Mouse (Mus musculus) MEL (cell line): ENCODE results near the gene Nrn1. TPM values are rescaled to one million over a fixed set of nuclear protein-coding genes. Genes with fewer than 3 reads are reported as not detected.

Source experiments
- DNase-seq: peaks from one replicate; pipeline ENCODE4 v3.0.0; 2011; ENCODE audit warnings: low read depth, low spot score
- H3K27ac ChIP-seq: 2 replicates; pipeline ENCODE4 v1.5.1; 2012; ENCODE audit warnings: low read depth, mild to moderate bottlenecking, control low read depth, low read length, moderate library complexity; ENCODE audit not compliant: control insufficient read depth
- H3K27me3 ChIP-seq, 2 experiments: fragments of 150-350 bp in 1 of 2; sonication (generic) in 1 of 2; 2 replicates each; pipeline ENCODE4 v1.6.1; 2012; ENCODE audit warnings: low read length in 2 of 2, mild to moderate bottlenecking in 2 of 2, improper control_type of control experiment in 1 of 2, moderate library complexity in 1 of 2; ENCODE audit not compliant: insufficient read depth in 2 of 2, control insufficient read depth in 1 of 2
- H3K36me3 ChIP-seq, 2 experiments: 2 replicates each; pipeline ENCODE4 v1.6.1; 2012 to 2014; ENCODE audit warnings: low read length in 2 of 2, improper control_type of control experiment in 1 of 2, inconsistent platforms in 1 of 2, mild to moderate bottlenecking in 1 of 2; ENCODE audit not compliant: insufficient read depth in 2 of 2, control insufficient read depth in 1 of 2
- H3K4me1 ChIP-seq, 2 experiments: fragments of 150-350 bp in 1 of 2; sonication (generic) in 1 of 2; 2 replicates each; pipeline ENCODE4 v1.6.1; 2012; ENCODE audit warnings: low read length in 2 of 2, improper control_type of control experiment in 1 of 2, mild to moderate bottlenecking in 1 of 2; ENCODE audit not compliant: insufficient read depth in 2 of 2, control insufficient read depth in 1 of 2
- H3K4me3 ChIP-seq, 2 experiments: fragments of 150-350 bp in 1 of 2; sonication (generic) in 1 of 2; 2 replicates each; pipeline ENCODE4 v1.5.1; 2012; ENCODE audit warnings: low read depth in 2 of 2, low read length in 2 of 2, mild to moderate bottlenecking in 2 of 2, moderate library complexity in 2 of 2, control low read depth in 1 of 2, improper control_type of control experiment in 1 of 2; ENCODE audit not compliant: control insufficient read depth in 1 of 2, insufficient read depth in 1 of 2
- H3K79me2 ChIP-seq: 2 replicates; pipeline ENCODE4 v1.6.1; 2012; ENCODE audit warnings: mild to moderate bottlenecking, low read length, moderate library complexity; ENCODE audit not compliant: control insufficient read depth, poor library complexity, insufficient read depth
- H3K9ac ChIP-seq: 2 replicates; pipeline ENCODE4 v1.6.1; 2012; ENCODE audit warnings: low read depth, mild to moderate bottlenecking, control low read depth, low read length, moderate library complexity; ENCODE audit not compliant: control insufficient read depth, poor library complexity, severe bottlenecking
- H3K9me3 ChIP-seq: fragments of 150-350 bp; sonication (generic); replicated peaks from 2 replicates; pipeline ENCODE4 v1.6.1; 2012; ENCODE audit warnings: mild to moderate bottlenecking, low read length, improper control_type of control experiment, moderate library complexity; ENCODE audit not compliant: insufficient read depth
- CHD1 ChIP-seq: IDR thresholded peaks from 2 replicates; pipeline ENCODE4 v1.6.1; 2012; ENCODE audit warnings: low read depth, mild to moderate bottlenecking, inconsistent platforms, low read length, improper control_type of control experiment
- E2F4 ChIP-seq: IDR thresholded peaks from 2 replicates; pipeline ENCODE4 v1.6.1; 2011; ENCODE audit warnings: low read depth, low read length, improper control_type of control experiment, borderline replicate concordance
- ELF1 ChIP-seq: IDR thresholded peaks from 2 replicates; pipeline ENCODE4 v1.6.1; 2014; ENCODE audit warnings: low read depth, mild to moderate bottlenecking, inconsistent platforms, low read length, improper control_type of control experiment, moderate library complexity
- ETS1 ChIP-seq: IDR thresholded peaks from 2 replicates; pipeline ENCODE4 v1.6.1; 2012; ENCODE audit warnings: low read depth, mild to moderate bottlenecking, inconsistent platforms, low read length, improper control_type of control experiment, moderate library complexity
- GATA1 ChIP-seq: IDR thresholded peaks from 2 replicates; pipeline ENCODE4 v1.6.1; 2011; ENCODE audit warnings: low read depth, low read length, improper control_type of control experiment
- JUND ChIP-seq: IDR thresholded peaks from 2 replicates; pipeline ENCODE4 v1.6.1; 2011; ENCODE audit warnings: low read depth, mild to moderate bottlenecking, improper control_type of control experiment, low read length
- KAT2A ChIP-seq: conservative IDR thresholded peaks from 2 replicates; pipeline ENCODE4 v1.6.1; 2012; ENCODE audit warnings: low read depth, low read length, improper control_type of control experiment, inconsistent platforms
- MAFK ChIP-seq: IDR thresholded peaks from 2 replicates; pipeline ENCODE4 v1.6.1; 2011; ENCODE audit warnings: low read depth, mild to moderate bottlenecking, low read length, improper control_type of control experiment, borderline replicate concordance
- MAZ ChIP-seq: IDR thresholded peaks from 2 replicates; pipeline ENCODE4 v1.6.1; 2012; ENCODE audit warnings: low read depth, mild to moderate bottlenecking, inconsistent platforms, low read length, improper control_type of control experiment
- MEF2A ChIP-seq: IDR thresholded peaks from 2 replicates; pipeline ENCODE4 v1.6.1; 2014; ENCODE audit warnings: low read depth, mild to moderate bottlenecking, inconsistent platforms, low read length, improper control_type of control experiment; ENCODE audit not compliant: poor library complexity, insufficient replicate concordance, severe bottlenecking; ENCODE audit errors: extremely low read depth
- NELFE ChIP-seq: IDR thresholded peaks from 2 replicates; pipeline ENCODE4 v1.6.1; 2011; ENCODE audit warnings: low read depth, low read length, improper control_type of control experiment
- NRF1 ChIP-seq: IDR thresholded peaks from 2 replicates; pipeline ENCODE4 v1.6.1; 2014; ENCODE audit warnings: low read depth, mild to moderate bottlenecking, inconsistent platforms, low read length, improper control_type of control experiment, moderate library complexity; ENCODE audit not compliant: poor library complexity, insufficient read depth, severe bottlenecking
- POLR2A ChIP-seq, 2 experiments: IDR thresholded peaks; 2 replicates each; pipeline ENCODE4 v1.6.1; 2011 to 2012; ENCODE audit warnings: low read length in 2 of 2, mild to moderate bottlenecking in 2 of 2, control low read depth in 1 of 2, improper control_type of control experiment in 1 of 2, low read depth in 1 of 2, moderate library complexity in 1 of 2; ENCODE audit not compliant: control insufficient read depth in 1 of 2, insufficient read depth in 1 of 2, poor library complexity in 1 of 2
- RAD21 ChIP-seq: IDR thresholded peaks from 2 replicates; pipeline ENCODE4 v1.6.1; 2011; ENCODE audit warnings: mild to moderate bottlenecking, low read depth, low read length, improper control_type of control experiment
- RCOR1 ChIP-seq: IDR thresholded peaks from 2 replicates; pipeline ENCODE4 v1.6.1; 2012; ENCODE audit warnings: low read depth, mild to moderate bottlenecking, inconsistent platforms, low read length, improper control_type of control experiment
- SMC3 ChIP-seq: IDR thresholded peaks from 2 replicates; pipeline ENCODE4 v1.6.1; 2011; ENCODE audit warnings: low read depth, low read length, improper control_type of control experiment
- TBP ChIP-seq: IDR thresholded peaks from 2 replicates; pipeline ENCODE4 v1.8.0; 2011; ENCODE audit warnings: low read depth, low read length, improper control_type of control experiment
- TCF12 ChIP-seq: IDR thresholded peaks from 2 replicates; pipeline ENCODE4 v1.6.1; 2014; ENCODE audit warnings: low read depth, mild to moderate bottlenecking, inconsistent platforms, low read length, improper control_type of control experiment, moderate library complexity
- UBTF ChIP-seq: IDR thresholded peaks from 2 replicates; pipeline ENCODE4 v1.6.1; 2012; ENCODE audit warnings: low read depth, mild to moderate bottlenecking, inconsistent platforms, low read length, improper control_type of control experiment, moderate library complexity, borderline replicate concordance; ENCODE audit not compliant: insufficient read depth
- ZMIZ1 ChIP-seq: IDR thresholded peaks from 2 replicates; pipeline ENCODE4 v1.6.1; 2012; ENCODE audit warnings: low read depth, mild to moderate bottlenecking, inconsistent platforms, low read length, improper control_type of control experiment, moderate library complexity
- ZNF384 ChIP-seq: IDR thresholded peaks from 2 replicates; pipeline ENCODE4 v1.6.1; 2012; ENCODE audit warnings: low read depth, mild to moderate bottlenecking, inconsistent platforms, low read length, improper control_type of control experiment
- polyA plus RNA-seq, 2 experiments: library from polyadenylated mRNA; stranded (reverse) in 1 of 2; unstranded in 1 of 2; fragments of >175 nt in 1 of 2; fragments of >200 nt in 1 of 2; gene quantifications; 2 replicates each; pipeline versions ENCODE4 v1.2.1 to v1.2.4; 2012; ENCODE audit warnings: low replicate concordance in 2 of 2, low read depth in 1 of 2; ENCODE audit not compliant: insufficient read length in 2 of 2, insufficient read depth in 1 of 2, missing spikeins in 1 of 2
- total RNA-seq: library from RNA; depleted of rRNA; stranded (reverse); fragments of 300-350 nt; gene quantifications from 2 replicates; pipeline ENCODE4 v1.2.3, GENCODE M21; 2012

The Nrn1 gene
- total and polyA plus RNA-seq, 3 experiments, result not detected

- H3K79me2 ChIP-seq, result no peaks in the 10 kb centered on the region
- DNase-seq, result no peak
- no peak for TF ChIP-seq E2F4
- no peak for TF ChIP-seq MAFK
- no peak for TF ChIP-seq JUND
- no peak for TF ChIP-seq NELFE
- TF ChIP-seq ELF1, result no peak
- no peak for TF ChIP-seq RAD21
- no peak for TF ChIP-seq TBP
- no peak for TF ChIP-seq ETS1
- no peak for TF ChIP-seq CHD1
- TF ChIP-seq MEF2A, result no peak
- TF ChIP-seq NRF1, result no peak
- TF ChIP-seq RCOR1, result no peak
- TF ChIP-seq ZMIZ1, result no peak
- no peak for TF ChIP-seq SMC3
- no peak for TF ChIP-seq UBTF
- no peaks in the 10 kb centered on the region for H3K27me3 ChIP-seq
- no peak overlapping the region for H3K27ac ChIP-seq
- no peaks in the 10 kb centered on the region for H3K9me3 ChIP-seq
- no peaks in the 10 kb centered on the region for H3K4me1 ChIP-seq
- H3K4me3 ChIP-seq, result no peak overlapping the region
- H3K36me3 ChIP-seq, result no peaks in the 10 kb centered on the region
- H3K9ac ChIP-seq, result no peak overlapping the region
Observed at GRCm38 (mm10) chr13:36707088-36707690, 27.7 kb downstream of the Nrn1 start.

- no peaks in the 10 kb centered on the region for H3K36me3 ChIP-seq
- H3K27ac ChIP-seq, result no peak overlapping the region
- DNase-seq, result no peak
- no peak overlapping the region for H3K9ac ChIP-seq
- H3K9me3 ChIP-seq, result no peaks in the 10 kb centered on the region
- no peaks in the 10 kb centered on the region for H3K79me2 ChIP-seq
- no peaks in the 10 kb centered on the region for H3K4me1 ChIP-seq
- TF ChIP-seq POLR2A (IDR thresholded peaks at IDR 0.05; ENCODE audit: control insufficient read depth in 1 of 2, insufficient read depth in 1 of 2, low read depth in 1 of 2, low read length in 2 of 2, poor library complexity in 1 of 2) (no peak), TCF12 (no peak), JUND (no peak), MAZ (no peak), UBTF (no peak), KAT2A (no peak), ZNF384 (no peak), NELFE (no peak), SMC3 (no peak), GATA1 (no peak)
- H3K4me3 ChIP-seq, result no peak overlapping the region
- no peaks in the 10 kb centered on the region for H3K27me3 ChIP-seq
Observed at GRCm38 (mm10) chr13:36696351-36696771, 38.6 kb downstream of the Nrn1 start.
